Mouse (Mus musculus) myocyte (in vitro differentiated cells): ENCODE measurements around the gene Npsr1.

Source experiments
- CEBPB ChIP-seq: IDR thresholded peaks from 2 replicates; pipeline ENCODE4 v1.6.1; 2011; ENCODE audit warnings: mild to moderate bottlenecking, moderate library complexity; ENCODE audit not compliant: poor library complexity, insufficient read depth, severe bottlenecking
- E2F4 ChIP-seq: IDR thresholded peaks from one replicate; pipeline ENCODE4 v1.6.1; 2011; ENCODE audit warnings: mild to moderate bottlenecking, control low read depth, moderate library complexity; ENCODE audit not compliant: insufficient read depth
- MAX ChIP-seq: IDR thresholded peaks from one replicate; pipeline ENCODE4 v1.6.1; 2011; ENCODE audit warnings: low read depth, mild to moderate bottlenecking, control low read depth
- MYOD1 ChIP-seq, 3 experiments: IDR thresholded peaks; one replicate each; pipeline ENCODE4 v1.6.1; 2011; ENCODE audit warnings: control low read depth in 2 of 3, low read depth in 2 of 3, mild to moderate bottlenecking in 2 of 3, moderate library complexity in 1 of 3; ENCODE audit not compliant: insufficient read length in 2 of 3, control insufficient read depth in 1 of 3
- MYOG ChIP-seq, 3 experiments: IDR thresholded peaks; one replicate each; pipeline ENCODE4 v1.6.1; 2011; ENCODE audit warnings: control low read depth in 2 of 3, low read depth in 2 of 3, mild to moderate bottlenecking in 2 of 3; ENCODE audit not compliant: insufficient read length in 2 of 3, control insufficient read depth in 1 of 3, insufficient read depth in 1 of 3
- POLR2A ChIP-seq: IDR thresholded peaks from one replicate; pipeline ENCODE4 v1.6.1; 2011; ENCODE audit warnings: low read depth, mild to moderate bottlenecking, control low read depth, moderate library complexity; ENCODE audit not compliant: insufficient read length
- POLR2AphosphoS2 ChIP-seq: IDR thresholded peaks from one replicate; pipeline ENCODE4 v1.6.1; 2011; ENCODE audit warnings: low read depth, control low read depth; ENCODE audit not compliant: insufficient read length
- SRF ChIP-seq: IDR thresholded peaks from one replicate; pipeline ENCODE4 v1.6.1; 2011; ENCODE audit warnings: low read depth; ENCODE audit not compliant: control insufficient read depth, insufficient read length
- TCF12 ChIP-seq: IDR thresholded peaks from one replicate; pipeline ENCODE4 v1.6.1; 2011; ENCODE audit warnings: mild to moderate bottlenecking, control low read depth; ENCODE audit not compliant: poor library complexity, insufficient read depth, severe bottlenecking

- no peak for TF ChIP-seq E2F4
- TF ChIP-seq MAX, result no peak
- no peak for TF ChIP-seq POLR2A
- no peak for TF ChIP-seq TCF12
- TF ChIP-seq POLR2AphosphoS2, result no peak
- no peak for TF ChIP-seq CEBPB
- no peak for TF ChIP-seq MYOD1 (IDR thresholded peaks at IDR 0.05; ENCODE audit: control insufficient read depth in 1 of 3, insufficient read length in 2 of 3, low read depth in 2 of 3)
- TF ChIP-seq MYOG (IDR thresholded peaks at IDR 0.05; ENCODE audit: control insufficient read depth in 1 of 3, insufficient read depth in 1 of 3, insufficient read length in 2 of 3, low read depth in 2 of 3), result no peak
- no peak for TF ChIP-seq SRF
Observed at GRCm38 (mm10) chr9:24198254-24198653, 100.5 kb downstream of the Npsr1 start.
